Mouse (Mus musculus) cerebellum, adult 2 months (tissue): ENCODE measurements at regions not wholly inside any gene's neighbourhood (a gene's known extent, or its start where the extent isn't known, plus 50 kb on each side); places are given as distances from the start of the nearest gene placed in this dataset.

Experiments
- DNase-seq, 2 experiments: peaks; one replicate each; pipeline ENCODE4 v3.0.0; 2021
- H3K27ac ChIP-seq: fragments of 200-500 bp; 2 replicates; pipeline ENCODE4 v1.5.1; 2012; ENCODE audit warnings: low read length, control low read depth, inconsistent platforms; ENCODE audit not compliant: insufficient read depth
- H3K27me3 ChIP-seq: fragments of 200-500 bp; 2 replicates; pipeline ENCODE4 v1.6.1; 2012; ENCODE audit warnings: inconsistent platforms, mild to moderate bottlenecking, low read length, moderate library complexity; ENCODE audit not compliant: control insufficient read depth, insufficient read depth
- H3K4me1 ChIP-seq: fragments of 200-500 bp; 2 replicates; pipeline ENCODE4 v1.6.1; 2011; ENCODE audit warnings: low read length; ENCODE audit not compliant: control insufficient read depth, insufficient read depth
- H3K4me3 ChIP-seq: fragments of 200-500 bp; replicated peaks from 2 replicates; pipeline ENCODE3; 2011; ENCODE audit warnings: mild to moderate bottlenecking, low read depth, low read length, control low read depth; ENCODE audit not compliant: insufficient read depth
- CTCF ChIP-seq: fragments of 200-500 bp; IDR thresholded peaks from 2 replicates; pipeline ENCODE4 v1.5.1; 2011; ENCODE audit warnings: low read depth, mild to moderate bottlenecking, control low read depth, low read length, moderate library complexity, borderline replicate concordance; ENCODE audit not compliant: insufficient read depth
- POLR2A ChIP-seq: fragments of 200-500 bp; IDR thresholded peaks from 2 replicates; pipeline ENCODE4 v1.6.1; 2011; ENCODE audit warnings: low read length, control low read depth, borderline replicate concordance; ENCODE audit not compliant: insufficient read depth
- WGBS: fragments of 180-500 bp; shearing (Covaris S2); methylation state at CpG from one replicate; pipeline ENCODE4 v1.1.7; 2018; 5-methylcytosine and 5-hydroxymethylcytosine counted together

GRCm38 (mm10) chr3:33392541-33392822, 249.4 kb upstream of the Pex5l start:
- Histone ChIP-seq H3K4me1 (no peaks in the 10 kb centered on the region), H3K27ac (no peak overlapping the region), H3K4me3 (no peak overlapping the region), H3K27me3 (no peaks in the 10 kb centered on the region)
- TF ChIP-seq POLR2A = no peak
- TF ChIP-seq CTCF = no peak
- WGBS = 53% methylated on average over 1 of the region's 1 CpGs
- DNase-seq = no peak

GRCm38 (mm10) chr3:33391765-33392540, 248.9 kb upstream of the Pex5l start:
- no peaks in the 10 kb centered on the region for H3K4me1 ChIP-seq
- DNase-seq = no peak
- H3K27me3 ChIP-seq = no peaks in the 10 kb centered on the region
- H3K4me3 ChIP-seq = no peak overlapping the region
- WGBS = 81% methylated on average over 4 of the region's 4 CpGs
- TF ChIP-seq POLR2A (no peak), CTCF (no peak)
- H3K27ac ChIP-seq = no peak overlapping the region

GRCm38 (mm10) chr3:33388171-33388570, 245.1 kb upstream of the Pex5l start:
- Histone ChIP-seq H3K27me3 (no peaks in the 10 kb centered on the region), H3K27ac (no peak overlapping the region), H3K4me1 (no peaks in the 10 kb centered on the region), H3K4me3 (no peak overlapping the region)
- no peak for DNase-seq
- TF ChIP-seq CTCF = no peak
- no peak for TF ChIP-seq POLR2A
- WGBS = 11% methylated on average over 1 of the region's 1 CpGs

GRCm38 (mm10) chr3:33383622-33384021, 240.6 kb upstream of the Pex5l start:
- no peak for DNase-seq
- 96% methylated on average over 1 of the region's 1 CpGs for WGBS

GRCm38 (mm10) chr3:33379604-33380003, 236.6 kb upstream of the Pex5l start:
- Histone ChIP-seq H3K4me1 (no peaks in the 10 kb centered on the region), H3K27ac (no peak overlapping the region), H3K27me3 (no peaks in the 10 kb centered on the region), H3K4me3 (no peak overlapping the region)
- WGBS = 83% methylated on average over 2 of the region's 2 CpGs
- no peak for DNase-seq
- TF ChIP-seq CTCF (no peak), POLR2A (no peak)

More at GRCm38 (mm10) chr3:33383622-33384021, 240.6 kb upstream of the Pex5l start:
- no peak overlapping the region for H3K4me3 ChIP-seq
- no peaks in the 10 kb centered on the region for H3K27me3 ChIP-seq
- no peaks in the 10 kb centered on the region for H3K4me1 ChIP-seq
- H3K27ac ChIP-seq = no peak overlapping the region
- TF ChIP-seq CTCF = no peak
- TF ChIP-seq POLR2A = no peak

- no peak for DNase-seq
- H3K27me3 ChIP-seq = no peaks in the 10 kb centered on the region
- TF ChIP-seq POLR2A = no peak
- no peak for TF ChIP-seq CTCF
- WGBS = 86% methylated on average over 3 of the region's 3 CpGs
- no peak overlapping the region for H3K4me3 ChIP-seq
- H3K4me1 ChIP-seq = no peaks in the 10 kb centered on the region
- no peak overlapping the region for H3K27ac ChIP-seq
Measured at GRCm38 (mm10) chr3:33375161-33375560, 232.1 kb upstream of the Pex5l start.

- no peak for TF ChIP-seq CTCF
- TF ChIP-seq POLR2A = no peak
- Histone ChIP-seq H3K27ac (no peak overlapping the region), H3K4me3 (no peak overlapping the region), H3K27me3 (no peaks in the 10 kb centered on the region), H3K4me1 (no peaks in the 10 kb centered on the region)
- WGBS = 77% methylated on average over 1 of the region's 1 CpGs
- DNase-seq = no peak
Measured at GRCm38 (mm10) chr3:33372806-33373205, 229.8 kb upstream of the Pex5l start.

- TF ChIP-seq POLR2A (no peak), CTCF (no peak)
- WGBS = 89% methylated on average over 1 of the region's 1 CpGs
- Histone ChIP-seq H3K4me3 (no peak overlapping the region), H3K4me1 (no peaks in the 10 kb centered on the region), H3K27me3 (no peaks in the 10 kb centered on the region), H3K27ac (no peak overlapping the region)
- no peak for DNase-seq
Measured at GRCm38 (mm10) chr3:33363521-33363920, 220.5 kb upstream of the Pex5l start.
